Mouse (Mus musculus) megakaryocyte-erythroid progenitor cell, adult 5 weeks (primary cell): ENCODE measurements around the gene Chst4. TPM values are rescaled to one million over a fixed set of nuclear protein-coding genes. Genes with fewer than 3 reads are reported as not detected.

ENCODE experiments used
- polyA plus RNA-seq: library from polyadenylated mRNA; stranded (reverse); fragments of >175 nt; gene quantifications from 2 replicates; pipeline ENCODE4 v1.2.3, GENCODE M21; 2012

Gene Chst4
- not detected in 2 replicates for polyA plus RNA-seq

DNA sequence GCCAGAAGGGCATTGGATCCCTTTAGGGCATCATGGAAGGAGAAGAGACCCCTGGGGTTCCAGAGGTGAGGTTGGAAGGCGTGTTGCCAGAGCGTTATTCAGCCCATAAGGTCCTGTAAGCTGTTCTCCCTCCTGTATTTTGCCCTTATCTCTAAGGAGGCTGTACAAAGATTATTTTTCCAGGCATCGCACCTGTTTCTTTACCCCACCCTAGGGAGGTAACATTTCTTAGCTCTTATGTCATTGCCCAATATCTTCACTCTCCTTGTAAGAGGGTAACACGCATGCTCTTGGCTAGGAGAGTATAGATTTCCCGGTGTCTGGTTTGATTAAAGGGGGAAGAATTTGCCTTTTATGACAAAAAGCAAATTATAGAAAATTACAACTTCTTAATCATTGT lies at the start of gene Chst4:
Chst4 (minus strand) TSS at position 82 of the 400 bp plus-strand sequence.

GRCm38 (mm10) chr8:110079282-110080221 lies 40.0 kb upstream of the Chst4 start, which contains the start of gene Zfp612:
Gene Zfp612, plus strand, starts transcription at chr8:110079746.

DNA sequence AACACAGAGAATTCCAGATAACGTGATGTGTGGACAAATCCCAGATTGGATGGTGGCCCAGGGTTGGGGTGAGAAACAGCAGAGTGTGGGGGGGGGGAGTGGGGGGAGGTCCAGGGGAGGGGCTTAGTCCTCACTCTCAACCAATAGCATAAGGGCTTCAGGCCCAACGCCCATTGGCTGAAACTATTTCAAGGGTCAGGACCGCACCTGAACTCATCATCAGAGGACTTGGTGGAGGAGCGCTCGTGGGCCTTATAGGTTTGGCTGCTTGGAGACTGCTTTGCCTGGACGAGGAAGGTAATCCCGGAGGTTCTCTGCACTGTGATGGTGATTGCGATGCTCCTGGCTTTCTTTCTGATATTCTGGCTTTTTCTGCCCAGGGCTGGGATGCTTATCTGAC lies 49.3 kb downstream of the Chst4 start, which contains the start of gene Tat:
Tat (plus strand) TSS at position 214 of the 400 bp plus-strand sequence.

Other genes starting within 250 kb of the Chst4 start
- 3.8 and 4.2 TPM in 2 replicates for gene Phlpp2, start 171.2 kb downstream of the Chst4 start, polyA plus RNA-seq
- 0.06 TPM in 1 of 2 replicates, not detected in the other for gene Marveld3, start 77.5 kb downstream of the Chst4 start, polyA plus RNA-seq
- gene Tat, start 49.3 kb downstream of the Chst4 start, polyA plus RNA-seq, result not detected in 2 replicates
- not detected in 2 replicates for gene Zfp612, start 40.0 kb upstream of the Chst4 start, polyA plus RNA-seq
- gene Gm21964, start 61.5 kb upstream of the Chst4 start, polyA plus RNA-seq, result not detected in 2 replicates
- gene Gm17720, start 63.0 kb upstream of the Chst4 start, polyA plus RNA-seq, result not detected in 2 replicates
- gene Calb2, start 128.5 kb upstream of the Chst4 start, polyA plus RNA-seq, result not detected in 2 replicates
- 0.82 and 1.1 TPM in 2 replicates for gene Cmtr2, start 175.9 kb upstream of the Chst4 start, polyA plus RNA-seq
- 0.01 TPM in 1 of 2 replicates, not detected in the other for gene Hydin, start 227.2 kb upstream of the Chst4 start, polyA plus RNA-seq